Mouse (Mus musculus): ENCODE measurements around the gene Lhx8. TPM values are rescaled to one million over a fixed set of nuclear protein-coding genes. Genes with fewer than 3 reads are reported as not detected.

Gene Lhx8
- total RNA-seq, 2 experiments from 2014 or later, result 0.11 TPM; not detected in 1

- TF ChIP-seq CTCF (IDR thresholded peaks at IDR 0.05), result no peak
- DNase-seq, result no peak
- no peak overlapping the region for H3K4me3 ChIP-seq
- H3K27ac ChIP-seq, result no peak overlapping the region
- intact Hi-C loops (cut with DNase I), result no loop called here
Observed at GRCm38 (mm10) chr3:154301102-154301501, 29.4 kb downstream of the Lhx8 start.

DNA sequence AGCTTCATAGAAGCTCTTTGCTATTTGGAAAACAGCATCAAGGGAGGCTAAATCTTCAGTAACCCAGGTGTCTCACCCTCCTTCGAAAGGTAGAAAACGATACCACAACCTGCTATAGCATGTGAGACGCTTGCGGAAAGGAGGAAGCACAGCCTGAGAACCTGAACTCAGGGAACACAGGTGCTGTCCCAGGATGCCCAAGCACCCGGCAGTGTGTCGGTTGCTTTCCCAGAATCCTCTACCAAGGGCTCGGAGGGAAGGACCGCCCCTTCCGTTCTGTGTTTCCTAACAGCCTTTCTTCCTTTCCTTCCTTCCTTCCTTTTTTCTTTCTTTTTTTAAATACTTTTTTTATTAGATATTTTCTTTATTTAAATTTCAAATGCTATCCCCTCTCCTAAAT, 30.5 kb downstream of the Lhx8 start:
- H3K27ac ChIP-seq, result no peak overlapping the region
- DNase-seq, result no peak
- no peak for TF ChIP-seq CTCF (IDR thresholded peaks at IDR 0.05)
- no peak overlapping the region for H3K4me3 ChIP-seq
- intact Hi-C loops (cut with DNase I), result no loop called here

GRCm38 (mm10) chr3:154298490-154298889, 32.0 kb downstream of the Lhx8 start:
- no peak for DNase-seq
- H3K27ac ChIP-seq, result no peak overlapping the region
- no peak for TF ChIP-seq CTCF (IDR thresholded peaks at IDR 0.05)
- intact Hi-C loops (cut with DNase I), result no loop called here
- no peak overlapping the region for H3K4me3 ChIP-seq

GRCm38 (mm10) chr3:154297499-154297898, 33.0 kb downstream of the Lhx8 start:
- DNase-seq, result no peak
- Histone ChIP-seq H3K4me3 (no peak overlapping the region), H3K27ac (no peak overlapping the region)
- TF ChIP-seq CTCF (IDR thresholded peaks at IDR 0.05), result no peak
- intact Hi-C loops (cut with DNase I), result no loop called here

- no peak overlapping the region for H3K27ac ChIP-seq
- no peak for TF ChIP-seq CTCF (IDR thresholded peaks at IDR 0.05)
- DNase-seq, result no peak
- no peak overlapping the region for H3K4me3 ChIP-seq
- intact Hi-C loops (cut with DNase I), result no loop called here
Observed at GRCm38 (mm10) chr3:154294924-154295834, 35.3 kb downstream of the Lhx8 start.

DNA sequence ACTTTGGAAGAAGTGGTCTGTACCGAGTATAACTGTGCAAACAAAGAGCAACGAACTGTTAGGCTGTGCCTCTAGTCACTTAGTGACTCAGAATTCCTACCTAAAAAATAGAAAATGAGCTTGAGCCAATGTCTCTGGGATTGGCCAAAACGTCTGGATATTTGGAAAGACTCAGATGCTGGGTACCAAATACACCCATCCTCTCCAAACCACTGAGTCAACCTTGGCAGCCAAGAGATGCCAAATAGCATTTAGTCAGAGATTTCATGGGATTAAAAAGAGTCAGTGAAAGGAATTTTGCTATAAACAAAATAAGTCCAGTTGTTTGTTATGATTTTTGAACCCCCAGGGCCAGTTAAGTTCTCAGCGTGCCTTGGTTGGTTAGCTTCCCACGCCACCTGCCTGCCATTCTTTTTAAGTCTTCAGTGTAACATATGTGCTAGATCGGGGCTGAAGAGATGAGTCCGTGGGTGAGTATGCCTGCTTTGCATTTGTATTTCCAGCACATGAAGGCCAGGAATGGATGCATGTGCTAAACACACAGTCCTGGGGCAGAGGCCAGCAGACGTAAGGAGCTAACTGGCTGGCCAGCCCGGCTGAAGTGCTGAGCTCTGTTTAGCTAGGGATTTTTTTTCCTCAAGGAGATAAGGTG, 36.5 kb downstream of the Lhx8 start:
- intact Hi-C loops (cut with DNase I), result no loop called here
- TF ChIP-seq CTCF (IDR thresholded peaks at IDR 0.05), result no peak
- Histone ChIP-seq H3K4me3 (no peak overlapping the region), H3K27ac (no peak overlapping the region)
- no peak for DNase-seq

- no peak for DNase-seq
- no peak overlapping the region for H3K27ac ChIP-seq
- no peak for TF ChIP-seq CTCF (IDR thresholded peaks at IDR 0.05)
- intact Hi-C loops (cut with DNase I), result no loop called here
- H3K4me3 ChIP-seq, result no peak overlapping the region
Observed at GRCm38 (mm10) chr3:154292126-154292525, 38.3 kb downstream of the Lhx8 start.

DNA sequence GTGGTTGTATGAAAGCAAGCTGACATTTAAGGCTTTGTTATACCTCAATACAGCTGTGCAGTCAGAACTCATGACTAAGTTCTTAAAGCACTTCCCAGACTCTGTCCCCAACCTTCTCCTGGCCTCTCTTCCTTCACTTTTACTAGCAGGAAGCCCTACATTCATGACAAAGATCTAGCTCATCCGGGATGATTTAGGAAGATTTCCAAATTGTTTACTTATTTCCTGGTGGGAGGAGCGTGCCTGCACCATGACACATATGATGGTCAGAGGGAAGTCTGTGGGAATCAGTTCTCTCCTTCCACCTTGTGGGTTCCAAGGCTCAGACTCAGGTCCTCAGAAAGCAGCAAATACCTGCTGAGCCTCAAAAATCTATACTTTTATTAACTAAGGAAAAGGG, 40.1 kb downstream of the Lhx8 start:
- intact Hi-C loops (cut with DNase I), result no loop called here
- Histone ChIP-seq H3K4me3 (no peak overlapping the region), H3K27ac (no peak overlapping the region)
- TF ChIP-seq CTCF (IDR thresholded peaks at IDR 0.05), result no peak
- no peak for DNase-seq

- no peak for DNase-seq
- Histone ChIP-seq H3K27ac (no peak overlapping the region), H3K4me3 (no peak overlapping the region)
- intact Hi-C loops (cut with DNase I), result no loop called here
- TF ChIP-seq CTCF (IDR thresholded peaks at IDR 0.05), result no peak
Observed at GRCm38 (mm10) chr3:154288429-154289069, 41.9 kb downstream of the Lhx8 start.

DNA sequence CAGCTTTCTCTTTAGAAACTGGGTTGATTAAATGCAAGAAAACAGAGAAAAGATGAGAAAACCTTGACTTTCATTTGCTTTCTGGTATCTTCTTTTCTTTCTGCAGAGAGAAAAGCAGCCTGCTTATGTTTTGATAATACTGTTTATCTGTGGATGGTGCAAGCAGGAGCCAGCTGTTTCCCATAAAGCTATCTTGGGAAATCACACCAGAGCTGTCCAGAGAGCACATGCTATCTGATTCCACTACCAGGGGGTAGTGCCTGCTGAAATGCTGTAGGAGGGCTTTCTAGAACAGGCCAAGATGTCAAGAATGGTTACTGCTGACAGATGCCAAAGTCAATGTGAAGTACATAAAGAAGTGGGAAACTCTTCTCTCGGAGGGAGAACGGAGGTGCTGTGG, 43.2 kb downstream of the Lhx8 start:
- Histone ChIP-seq H3K4me3 (no peak overlapping the region), H3K27ac (peak overlapping the region; percentile 49)
- DNase-seq, result no peak
- intact Hi-C loops (cut with DNase I), result no loop called here
- TF ChIP-seq CTCF (IDR thresholded peaks at IDR 0.05), result no peak

GRCm38 (mm10) chr3:154285351-154285750, 45.1 kb downstream of the Lhx8 start:
- H3K4me3 ChIP-seq, result no peak overlapping the region
- no peak for DNase-seq
- intact Hi-C loops (cut with DNase I), result no loop called here
- H3K27ac ChIP-seq, result no peak overlapping the region
- no peak for TF ChIP-seq CTCF (IDR thresholded peaks at IDR 0.05)

DNA sequence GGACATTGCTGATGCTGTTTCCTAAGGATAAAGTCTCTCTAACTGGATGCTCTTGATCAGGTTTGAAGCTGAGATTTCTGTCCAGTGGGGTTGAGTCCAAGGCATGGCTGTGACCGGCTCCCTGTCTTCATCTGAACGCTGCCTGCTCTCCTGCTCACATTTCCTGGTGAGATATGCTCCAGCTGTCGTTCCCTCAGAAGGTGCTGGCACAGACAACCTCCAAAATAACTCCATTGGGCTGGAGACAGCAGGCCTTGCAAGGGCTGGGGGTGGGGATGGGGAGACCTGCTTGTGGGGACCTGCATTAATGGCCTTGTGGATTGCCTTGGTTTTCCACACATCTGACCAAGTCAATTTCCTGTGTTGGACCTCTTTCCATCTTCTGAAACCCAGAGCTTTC, 46.2 kb downstream of the Lhx8 start:
- intact Hi-C loops (cut with DNase I), result no loop called here
- no peak for DNase-seq
- H3K27ac ChIP-seq, result no peak overlapping the region
- H3K4me3 ChIP-seq, result no peak overlapping the region
- no peak for TF ChIP-seq CTCF (IDR thresholded peaks at IDR 0.05)

- TF ChIP-seq CTCF (IDR thresholded peaks at IDR 0.05), result no peak
- Histone ChIP-seq H3K4me3 (no peak overlapping the region), H3K27ac (no peak overlapping the region)
- intact Hi-C loops (cut with DNase I), result no loop called here
- no peak for DNase-seq
Observed at GRCm38 (mm10) chr3:154274681-154275080, 55.8 kb downstream of the Lhx8 start.

Data from gastrocnemius, adult 2 months (tissue).